Mouse (Mus musculus) stomach, postnatal 0 days (tissue): ENCODE results near the gene Ttll11.
A peak's percentile ranks its signal among the peaks of the same experiment; 100 is the strongest.

ENCODE experiments used
- CTCF ChIP-seq: IDR thresholded peaks from 2 replicates; pipeline ENCODE4 v1.5.1; 2016; ENCODE audit warnings: antibody characterized with exemption, low read depth, mild to moderate bottlenecking, moderate library complexity
- EP300 ChIP-seq: optimal IDR thresholded peaks from 2 replicates; pipeline ENCODE3; 2016; ENCODE audit warnings: antibody characterized with exemption

DNA sequence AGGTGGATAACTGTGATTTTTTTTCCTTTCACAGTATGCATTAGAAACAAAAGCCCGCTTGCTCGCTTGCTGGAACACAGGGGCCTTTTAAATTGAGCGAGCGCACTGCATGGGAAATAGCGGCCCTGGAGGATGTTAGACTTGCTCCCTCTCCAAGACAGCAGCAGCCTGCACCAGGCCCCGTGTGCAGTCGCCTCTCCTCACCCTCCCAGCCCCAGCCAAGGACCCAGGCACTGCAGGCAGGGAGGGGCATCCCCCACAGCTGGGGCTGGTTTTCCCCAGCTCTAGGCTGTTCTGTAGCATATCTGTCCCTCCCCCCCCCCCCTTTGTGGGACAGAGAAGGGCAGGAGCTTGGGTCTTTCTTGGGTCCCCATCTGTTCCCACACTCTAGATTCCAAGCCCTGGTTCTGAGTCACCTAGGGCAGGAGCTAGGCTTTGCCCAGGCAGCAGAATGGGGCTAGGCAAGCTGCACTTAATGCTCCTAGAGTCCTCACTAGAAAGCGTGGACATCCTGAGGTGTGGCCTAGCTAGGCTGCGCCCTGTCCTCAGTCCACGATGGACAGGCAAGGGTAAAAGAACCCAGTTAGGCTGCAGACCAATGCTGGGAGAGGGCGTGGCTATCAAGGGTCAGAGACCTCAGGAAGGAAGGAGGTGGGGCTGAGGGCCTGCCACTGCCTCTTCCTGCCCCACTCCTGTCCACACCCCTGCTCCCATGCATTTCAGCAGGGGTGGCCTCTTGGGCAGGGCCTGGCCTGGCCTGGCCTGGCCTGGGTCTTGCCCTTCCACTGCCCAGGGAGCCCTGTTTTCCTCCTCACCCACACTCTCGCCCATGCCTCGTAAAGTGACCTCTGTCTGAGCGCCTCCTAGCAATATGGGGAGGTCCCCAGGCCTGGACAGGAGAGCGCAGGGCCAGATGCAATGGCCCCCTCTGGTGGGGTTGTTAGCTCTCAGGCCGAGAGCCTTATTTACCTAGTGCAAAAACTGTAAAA, 250.3 kb downstream of the Ttll11 start:
- TF ChIP-seq EP300 (no peak), CTCF (peak; percentile 71)
